In the genomic region with DNA sequence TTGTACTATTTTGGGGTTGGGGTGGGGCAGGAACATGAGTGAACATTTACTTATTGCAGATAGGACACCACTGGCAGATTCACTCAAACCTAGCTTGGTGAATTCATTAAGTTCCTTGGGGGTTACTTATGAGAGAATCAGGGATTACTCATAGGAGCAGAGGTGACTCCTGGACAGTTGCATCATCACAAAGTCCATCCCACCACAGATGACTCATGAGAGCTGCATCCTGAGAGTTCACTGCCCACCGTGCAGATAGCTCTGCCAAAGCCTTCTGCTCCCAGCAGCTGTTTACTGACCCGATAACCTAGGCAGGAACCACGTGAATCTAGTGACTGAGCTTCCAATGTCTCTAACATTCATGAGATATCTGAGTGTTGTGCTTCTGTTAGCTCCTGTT, we compare ENCODE assay signal across 24 mouse cellular contexts.
"Had no signal": no experiment of that assay in that cellular context is flagged by ENCODE, and none has a peak within 500 bp of the region (broad histone marks: within the 10 kb centered on the region; RNA-seq: fewer than 3 reads in every experiment).

No protein-coding gene starts in this region.

- DNase-seq: kidney, adult 8-10 months; kidney, postnatal 10 days; kidney, postnatal 36 days; layer of hippocampus, postnatal 36 days; liver, postnatal 0 days; lung, embryonic 14.5 days; retina, postnatal 1 day; right cerebral cortex, postnatal 4 days; thymus, adult 2 months; thymus, postnatal 14 days; thymus, postnatal 4 days had no signal

- H3K4me3 ChIP-seq: kidney, embryonic 15.5 days; left cerebral cortex, adult 2 months; limb, embryonic 12.5 days; limb, embryonic 15.5 days; midbrain, embryonic 12.5 days; midbrain, embryonic 15.5 days; myocyte; neural tube, embryonic 13.5 days had no signal

- H3K4me2 ChIP-seq: kidney, embryonic 15.5 days; limb, embryonic 12.5 days; limb, embryonic 15.5 days; liver, embryonic 11.5 days; lung, embryonic 14.5 days; midbrain, embryonic 12.5 days; midbrain, embryonic 15.5 days; neural tube, embryonic 13.5 days had no signal

- H3K4me1 ChIP-seq: kidney, embryonic 15.5 days; limb, embryonic 12.5 days; limb, embryonic 15.5 days; midbrain, embryonic 12.5 days; midbrain, embryonic 15.5 days; neural tube, embryonic 13.5 days had no signal

- ATAC-seq: liver, postnatal 0 days; lung, postnatal 0 days; midbrain, embryonic 15.5 days had no signal

- H3K9me3 ChIP-seq: kidney, embryonic 15.5 days; limb, embryonic 15.5 days; midbrain, embryonic 15.5 days had no signal

- H3K27ac ChIP-seq: kidney, embryonic 15.5 days; left cerebral cortex, adult 2 months; limb, embryonic 12.5 days; limb, embryonic 15.5 days; liver, embryonic 14.5 days; macrophage; midbrain, embryonic 12.5 days; midbrain, embryonic 15.5 days; neural tube, embryonic 13.5 days; stomach, postnatal 0 days had no signal

- H3K9ac ChIP-seq: kidney, embryonic 15.5 days; limb, embryonic 12.5 days; limb, embryonic 15.5 days; liver, embryonic 14.5 days; liver, postnatal 0 days; lung, embryonic 14.5 days; midbrain, embryonic 12.5 days; midbrain, embryonic 15.5 days; neural tube, embryonic 13.5 days had no signal

- H3K27me3 ChIP-seq: kidney, embryonic 15.5 days; limb, embryonic 12.5 days; limb, embryonic 15.5 days; midbrain, embryonic 12.5 days; midbrain, embryonic 15.5 days; neural tube, embryonic 13.5 days had no signal

- H3K36me3 ChIP-seq: kidney, embryonic 15.5 days; limb, embryonic 12.5 days; limb, embryonic 15.5 days; midbrain, embryonic 12.5 days; midbrain, embryonic 15.5 days; neural tube, embryonic 13.5 days had no signal
